ENCODE assay signal across 9 mouse cellular contexts in the genomic region with DNA sequence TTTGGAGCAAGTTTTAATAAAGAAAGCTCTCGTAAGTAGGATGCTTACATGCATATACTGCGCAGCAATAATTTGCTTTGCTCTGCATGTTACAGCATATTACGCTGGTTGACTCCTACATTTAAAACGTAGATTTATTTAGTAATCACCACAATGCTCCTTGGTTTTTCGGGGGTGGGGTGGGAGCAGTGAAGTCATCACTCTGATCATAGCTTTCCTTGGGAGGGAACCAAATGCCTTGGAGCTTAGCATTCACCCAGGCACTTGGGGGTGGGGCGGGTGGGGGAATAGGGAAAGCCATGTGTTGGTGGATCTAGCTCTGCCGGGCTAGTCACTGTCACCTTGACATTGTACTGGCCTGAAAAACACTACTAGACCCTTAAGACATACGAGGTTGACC. TPM values are rescaled to one million over a fixed set of nuclear protein-coding genes. Genes with fewer than 3 reads are reported as not detected.
A peak's percentile ranks its signal among the peaks of the same experiment; 100 is the strongest.
DNase-seq lines count a peak whose midpoint lies in the region; ATAC-seq lines count a peak whose summit lies in the region.
"Had no signal": no experiment of that assay in that cellular context is flagged by ENCODE, and none has a peak within 500 bp of the region (broad histone marks: within the 10 kb centered on the region; RNA-seq: fewer than 3 reads in every experiment).

No protein-coding gene starts in this region.

- no peak overlapping the region for H3K4me3 ChIP-seq in kidney, embryonic 15.5 days (replicated peaks)
- H3K4me3 ChIP-seq in liver, embryonic 15.5 days (replicated peaks) = peak overlapping the region; percentile 61; the same call in 1 of the 2 replicates

- ATAC-seq in kidney, embryonic 15.5 days (replicated peaks; ENCODE audit: low FRiP score) = no peak
- no peak for ATAC-seq in liver, embryonic 15.5 days (ENCODE audit: insufficient read depth)

- peaks cover 21% of the 10 kb centered on the region for H3K4me1 ChIP-seq in kidney, embryonic 15.5 days
- peaks cover 8% of the 10 kb centered on the region for H3K4me1 ChIP-seq in liver, embryonic 15.5 days (replicated peaks)

- intact Hi-C loops in gastrocnemius, postnatal 14 days (cut with DNase I; ENCODE audit: low total_unique reads) = no loop called here

- H3K36me3 ChIP-seq in kidney, embryonic 15.5 days = no peaks in the 10 kb centered on the region
- no peaks in the 10 kb centered on the region for H3K36me3 ChIP-seq in liver, embryonic 15.5 days (replicated peaks)

- 4% methylated on average over 8 of the region's 8 CpGs for WGBS in kidney, embryonic 15.5 days
- WGBS in liver, embryonic 15.5 days (ENCODE audit: insufficient replicate concordance) = 5% methylated on average over 8 of the region's 8 CpGs

- no peaks in the 10 kb centered on the region for H3K9me3 ChIP-seq in kidney, embryonic 15.5 days (replicated peaks)
- no peaks in the 10 kb centered on the region for H3K9me3 ChIP-seq in liver, embryonic 15.5 days (replicated peaks)

- H3K4me2 ChIP-seq in kidney, embryonic 15.5 days = peak overlapping the region; percentile 90
- H3K4me2 ChIP-seq in liver, embryonic 15.5 days = 0 out of 2 replicates have a peak overlapping the region, but pooled peaks have one; percentile 83

- peak; percentile 37 for DNase-seq in embryo, embryonic 10.5 days (ENCODE audit: low spot score)
- no peak for DNase-seq in embryo, embryonic 10 days (ENCODE audit: low spot score)
- no peak for DNase-seq in kidney, adult 11 months
- peak; percentile 16 for DNase-seq in ZHBTc4 (ENCODE audit: low read depth, low spot score)
- no peak for DNase-seq in urinary bladder, postnatal 4 days (ENCODE audit: low spot score in 2 of 2)
- DNase-seq in gastrocnemius, postnatal 14 days = no peak
- DNase-seq: lung, adult 2 months had no signal

- no peak overlapping the region for H3K9ac ChIP-seq in kidney, embryonic 15.5 days
- H3K9ac ChIP-seq in liver, embryonic 15.5 days = no peak overlapping the region

- no peak overlapping the region for H3K27ac ChIP-seq in kidney, embryonic 15.5 days
- no peak overlapping the region for H3K27ac ChIP-seq in liver, embryonic 15.5 days (replicated peaks)

- H3K27me3 ChIP-seq in kidney, embryonic 15.5 days = peaks cover 80% of the 10 kb centered on the region
- peaks cover 94% of the 10 kb centered on the region for H3K27me3 ChIP-seq in liver, embryonic 15.5 days

RNA-seq across cellular contexts. Expression of a gene that starts 1.3 kb away (rescaled TPM):
- polyA plus RNA-seq in kidney, embryonic 15.5 days (2015; fragmentation: Nextera tagmentation; extraction: Ambion mirVana) = 0.26 TPM in 1 of 2 replicates, not detected in the other
- polyA plus RNA-seq in liver, embryonic 15.5 days (2015; fragmentation: Nextera tagmentation; extraction: Ambion mirVana) = not detected in 2 replicates
- under 1 TPM in 1 of 2 experiments, not detected in 1; 0.62 TPM for total RNA-seq in gastrocnemius, postnatal 14 days (2021)

RNA-seq across cellular contexts. Expression of a gene that starts 18.3 kb away (rescaled TPM):
- polyA plus RNA-seq in kidney, embryonic 15.5 days (2015; fragmentation: Nextera tagmentation; extraction: Ambion mirVana) = 29.0 and 35.9 TPM in 2 replicates
- polyA plus RNA-seq in liver, embryonic 15.5 days (2015; fragmentation: Nextera tagmentation; extraction: Ambion mirVana) = 4.1 and 4.2 TPM in 2 replicates
- total RNA-seq in gastrocnemius, postnatal 14 days (2021) = 10 to 100 TPM; 25.9 to 28.9 TPM

RNA-seq across cellular contexts. Expression of a gene that starts 23.0 kb away (rescaled TPM):
- 205 and 229 TPM in 2 replicates for polyA plus RNA-seq in kidney, embryonic 15.5 days (2015; fragmentation: Nextera tagmentation; extraction: Ambion mirVana)
- 76.8 and 85.1 TPM in 2 replicates for polyA plus RNA-seq in liver, embryonic 15.5 days (2015; fragmentation: Nextera tagmentation; extraction: Ambion mirVana)
- total RNA-seq in gastrocnemius, postnatal 14 days (2021) = 100 to 1,000 TPM in 1 of 2 experiments, 10 to 100 TPM in 1; 96.1 to 104 TPM

Comparison
In these comparisons a context has a peak if more than half of its experiments do, and no peak if none do; other contexts are left out.
1. DNase-seq: peak in embryo, embryonic 10.5 days (single experiment) and ZHBTc4 (single experiment); none in embryo, embryonic 10 days (single experiment), kidney, adult 11 months (single experiment), urinary bladder, postnatal 4 days (0 of 2) and gastrocnemius, postnatal 14 days (single experiment).